Mouse (Mus musculus): Measurements from ENCODE around the gene Scube2.

The Scube2 gene

DNA sequence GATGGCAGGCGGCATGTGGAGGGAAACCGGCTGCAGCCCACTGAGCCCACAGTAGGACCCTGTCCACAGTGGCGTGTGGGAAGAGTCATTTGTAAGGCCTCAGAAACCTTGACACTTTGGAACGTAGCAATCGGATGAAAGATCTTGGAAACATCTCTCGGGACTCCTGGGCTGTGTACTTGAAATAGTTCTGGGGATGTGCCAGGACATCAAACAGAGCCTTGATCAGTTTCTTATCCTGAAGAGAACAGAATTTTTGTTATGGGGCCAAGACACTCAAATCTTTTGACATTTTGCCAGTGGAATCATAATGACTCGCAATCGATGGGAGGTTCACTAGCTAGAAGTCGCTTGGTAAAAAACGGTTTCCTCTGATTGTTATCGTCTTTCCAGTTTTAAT, 66.3 kb downstream of the Scube2 start:
- no peak for DNase-seq (ENCODE audit: low read depth, low spot score)
- H3K27me3 ChIP-seq (ENCODE audit: control insufficient read depth, insufficient read depth, low read length, poor library complexity, severe bottlenecking), result no peaks in the 10 kb centered on the region
- H3K36me3 ChIP-seq (ENCODE audit: control insufficient read depth, insufficient read depth, low read length, poor library complexity, severe bottlenecking), result no peaks in the 10 kb centered on the region

DNA sequence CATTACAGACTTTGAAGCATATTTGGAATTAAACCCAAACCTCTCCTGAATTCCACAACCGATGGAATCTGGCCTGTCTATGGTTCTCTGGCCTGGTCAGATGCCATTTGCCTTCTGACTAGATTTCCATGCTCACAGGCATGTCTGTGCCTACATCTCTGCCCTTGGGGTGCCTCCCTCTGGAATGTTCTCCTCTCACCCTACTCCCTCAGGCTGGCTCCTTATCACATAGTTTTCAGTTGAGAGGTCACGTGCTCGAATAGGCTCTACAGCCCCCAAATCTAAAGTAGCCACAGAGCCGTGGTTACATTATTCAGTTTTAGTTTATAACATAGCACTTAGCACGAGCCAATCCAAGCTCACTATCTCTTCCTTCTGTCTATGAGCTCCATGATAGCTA, 69.9 kb downstream of the Scube2 start:
- Histone ChIP-seq H3K36me3 (ENCODE audit: control insufficient read depth, insufficient read depth, low read length, poor library complexity, severe bottlenecking) (no peaks in the 10 kb centered on the region), H3K27me3 (ENCODE audit: control insufficient read depth, insufficient read depth, low read length, poor library complexity, severe bottlenecking) (no peaks in the 10 kb centered on the region)
- DNase-seq (ENCODE audit: low read depth, low spot score), result no peak

DNA sequence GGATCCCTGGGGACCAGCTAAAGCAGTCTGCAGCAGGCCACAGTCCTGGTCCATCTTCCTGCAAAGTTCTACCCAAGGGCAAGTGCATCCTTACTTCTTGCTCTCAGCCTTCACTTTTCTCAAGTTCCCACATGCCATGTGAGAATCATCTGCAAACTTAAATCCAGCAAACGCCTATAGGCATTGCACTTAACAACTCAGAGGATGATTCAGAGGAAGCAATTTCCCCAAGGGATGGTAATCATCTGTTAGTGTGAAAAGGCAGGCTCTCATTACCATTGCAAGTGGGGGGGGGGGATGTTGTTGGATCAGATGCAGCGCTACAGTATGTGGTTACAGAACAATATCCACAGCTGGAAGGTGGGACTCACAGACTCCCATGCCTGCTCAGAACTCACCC, 70.9 kb downstream of the Scube2 start:
- DNase-seq (ENCODE audit: low read depth, low spot score), result no peak
- Histone ChIP-seq H3K27me3 (ENCODE audit: control insufficient read depth, insufficient read depth, low read length, poor library complexity, severe bottlenecking) (no peaks in the 10 kb centered on the region), H3K36me3 (ENCODE audit: control insufficient read depth, insufficient read depth, low read length, poor library complexity, severe bottlenecking) (no peaks in the 10 kb centered on the region)

DNA sequence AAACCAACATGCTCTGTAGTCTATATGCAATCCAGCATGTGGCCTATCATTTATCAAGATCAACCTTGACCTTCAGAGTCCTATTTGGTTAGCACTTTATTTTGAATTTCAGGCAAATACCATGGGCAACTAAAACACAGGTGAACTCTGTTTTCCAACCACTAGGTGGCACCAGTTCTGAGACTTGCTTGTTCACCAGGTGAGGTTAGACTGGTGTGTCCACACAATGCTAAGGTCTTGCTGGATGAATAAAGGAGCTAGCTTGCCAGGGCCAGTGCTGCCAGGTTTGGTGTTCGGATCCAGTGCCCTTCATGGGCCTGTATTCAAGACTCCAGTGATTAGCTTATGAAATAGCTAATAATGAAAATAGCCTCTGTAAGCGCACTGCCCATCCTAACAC, 72.7 kb downstream of the Scube2 start:
- Histone ChIP-seq H3K27me3 (ENCODE audit: control insufficient read depth, insufficient read depth, low read length, poor library complexity, severe bottlenecking) (no peaks in the 10 kb centered on the region), H3K36me3 (ENCODE audit: control insufficient read depth, insufficient read depth, low read length, poor library complexity, severe bottlenecking) (no peaks in the 10 kb centered on the region)
- DNase-seq (ENCODE audit: low read depth, low spot score), result peak; percentile 79

DNA sequence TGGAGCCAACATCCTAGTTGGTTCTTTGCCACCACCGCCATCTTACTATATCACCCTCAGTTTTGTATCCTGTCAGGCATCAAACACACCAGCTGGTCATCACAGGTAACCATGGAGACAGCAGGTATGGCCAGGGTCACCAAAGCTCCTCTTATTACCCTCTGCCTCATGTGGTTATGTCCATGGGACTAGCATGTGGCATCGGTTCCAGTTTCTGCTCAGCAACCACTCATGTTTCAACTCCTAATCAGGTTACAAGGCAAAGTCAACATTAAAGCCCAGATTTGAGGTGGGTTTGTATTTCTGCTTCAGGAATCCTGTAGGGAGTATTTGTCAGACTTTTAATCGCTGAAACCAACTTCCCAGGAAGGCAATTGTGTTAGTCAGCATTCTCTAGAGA, 74.7 kb downstream of the Scube2 start:
- no peak for DNase-seq (ENCODE audit: low read depth, low spot score)
- H3K36me3 ChIP-seq (ENCODE audit: control insufficient read depth, insufficient read depth, low read length, poor library complexity, severe bottlenecking), result no peaks in the 10 kb centered on the region
- H3K27me3 ChIP-seq (ENCODE audit: control insufficient read depth, insufficient read depth, low read length, poor library complexity, severe bottlenecking), result no peaks in the 10 kb centered on the region

DNA sequence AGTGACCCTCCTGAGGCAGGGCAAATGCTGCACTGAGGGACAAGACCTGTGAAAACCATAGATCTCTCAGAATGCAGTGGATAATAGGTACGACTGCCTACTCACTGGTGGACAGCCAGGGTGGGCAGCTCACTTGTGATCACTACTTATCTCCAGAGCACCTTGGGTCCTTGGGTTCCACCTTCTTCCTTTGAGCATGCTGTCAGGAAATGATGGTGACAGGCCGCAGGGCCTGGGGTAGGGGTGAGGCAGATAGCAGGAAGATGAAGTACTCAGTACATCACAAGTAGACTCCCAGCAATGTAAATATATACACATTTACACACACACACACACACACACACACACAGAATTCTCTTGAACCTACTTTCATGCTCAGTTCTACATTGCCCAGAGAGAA, 77.6 kb downstream of the Scube2 start:
- H3K27me3 ChIP-seq (ENCODE audit: control insufficient read depth, insufficient read depth, low read length, poor library complexity, severe bottlenecking), result no peaks in the 10 kb centered on the region
- DNase-seq (ENCODE audit: low read depth, low spot score), result no peak

DNA sequence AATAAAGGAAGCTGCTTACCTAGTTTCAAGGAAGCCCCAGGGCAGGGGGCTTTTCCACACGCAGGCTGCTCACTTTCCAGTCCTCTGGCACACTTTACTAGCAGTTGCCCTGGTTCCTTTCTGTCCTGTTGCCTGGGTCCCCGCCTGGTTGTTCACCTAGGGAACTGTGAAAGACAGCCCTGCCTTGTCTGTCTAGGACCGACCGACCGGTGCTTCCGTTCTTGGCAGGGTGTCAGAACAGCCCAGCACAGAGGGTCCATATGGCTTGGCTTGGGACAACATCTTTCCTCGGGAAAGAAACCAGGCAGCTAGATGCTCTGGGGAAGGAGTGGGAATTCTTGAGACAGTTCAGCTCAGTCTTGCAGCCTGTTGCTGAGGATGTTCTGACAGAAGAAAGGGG, 82.2 kb downstream of the Scube2 start:
- H3K27me3 ChIP-seq (ENCODE audit: control insufficient read depth, insufficient read depth, low read length, poor library complexity, severe bottlenecking), result peaks cover 3% of the 10 kb centered on the region; the same call in 1 of the 2 replicates
- no peak for DNase-seq (ENCODE audit: low read depth, low spot score)
- no peaks in the 10 kb centered on the region for H3K36me3 ChIP-seq (ENCODE audit: control insufficient read depth, insufficient read depth, low read length, poor library complexity, severe bottlenecking)

More for the DNA sequence above, 77.6 kb downstream of the Scube2 start:
- H3K36me3 ChIP-seq (ENCODE audit: control insufficient read depth, insufficient read depth, low read length, poor library complexity, severe bottlenecking), result no peaks in the 10 kb centered on the region

DNA sequence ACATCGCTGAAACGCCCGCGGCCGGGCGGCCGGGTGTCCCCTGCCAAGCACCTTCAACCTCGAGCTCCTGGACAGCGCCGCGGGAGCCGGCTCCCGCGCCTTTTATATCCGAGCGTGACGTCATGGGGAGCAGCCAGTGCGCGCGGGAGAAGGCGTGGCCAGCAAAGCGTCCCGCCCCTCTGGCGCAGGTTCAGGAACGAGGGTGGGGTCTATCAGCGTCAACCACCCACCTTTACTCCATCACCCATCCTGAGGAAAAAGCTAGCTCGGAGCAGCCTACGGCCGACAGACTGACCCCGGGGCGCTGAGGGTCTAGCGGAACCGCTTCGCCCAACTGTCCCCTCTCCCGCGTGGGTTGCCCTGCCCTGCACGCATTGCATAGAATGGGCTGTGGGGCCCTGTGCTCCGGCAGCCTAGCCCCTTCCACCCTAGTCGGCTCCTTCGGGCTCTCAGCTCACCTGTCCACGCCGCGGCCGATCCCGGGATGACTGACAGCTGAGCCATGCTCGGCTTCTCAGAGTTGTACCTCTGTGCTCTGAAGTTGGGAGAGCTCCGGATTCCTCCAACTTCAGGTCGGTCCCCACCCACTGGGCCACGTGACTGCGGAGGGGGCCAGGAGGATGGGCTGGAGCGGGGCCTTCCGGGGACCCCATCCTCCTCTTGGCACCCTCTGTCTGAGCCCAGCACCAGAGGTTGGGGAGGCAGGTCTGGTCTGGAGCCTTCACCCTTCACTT, 83.8 kb downstream of the Scube2 start, which contains the start of gene Nrip3:
Gene Nrip3 (minus strand): TSS at position 556 of the 734 bp plus-strand sequence.
- peaks cover 3% of the 10 kb centered on the region; the same call in 1 of the 2 replicates for H3K27me3 ChIP-seq (ENCODE audit: control insufficient read depth, insufficient read depth, low read length, poor library complexity, severe bottlenecking)
- H3K36me3 ChIP-seq (ENCODE audit: control insufficient read depth, insufficient read depth, low read length, poor library complexity, severe bottlenecking), result no peaks in the 10 kb centered on the region
- peak; percentile 66 for DNase-seq (ENCODE audit: low read depth, low spot score)

DNA sequence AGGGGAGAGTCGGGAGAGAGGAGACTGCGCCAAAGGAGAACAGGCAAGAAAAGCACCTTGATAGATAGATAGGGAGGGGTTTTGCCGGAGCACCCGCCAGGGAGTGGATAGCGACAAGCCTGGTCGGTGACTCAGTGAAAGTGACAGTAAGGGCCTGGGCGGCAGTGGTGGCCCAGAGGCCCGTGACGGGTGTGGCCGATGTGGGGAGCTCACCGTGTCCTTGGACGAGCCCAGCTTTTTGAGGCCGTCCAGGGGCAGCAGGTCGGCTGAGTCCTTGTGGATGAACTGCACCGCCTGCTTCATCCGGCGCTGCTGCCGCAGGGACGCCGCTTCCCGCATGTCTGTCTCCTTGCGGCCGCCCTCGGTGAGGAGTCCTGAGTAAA, 84.4 kb downstream of the Scube2 start:
- H3K27me3 ChIP-seq (ENCODE audit: control insufficient read depth, insufficient read depth, low read length, poor library complexity, severe bottlenecking), result peaks cover 3% of the 10 kb centered on the region; the same call in 1 of the 2 replicates
- no peaks in the 10 kb centered on the region for H3K36me3 ChIP-seq (ENCODE audit: control insufficient read depth, insufficient read depth, low read length, poor library complexity, severe bottlenecking)
- no peak for DNase-seq (ENCODE audit: low read depth, low spot score)

DNA sequence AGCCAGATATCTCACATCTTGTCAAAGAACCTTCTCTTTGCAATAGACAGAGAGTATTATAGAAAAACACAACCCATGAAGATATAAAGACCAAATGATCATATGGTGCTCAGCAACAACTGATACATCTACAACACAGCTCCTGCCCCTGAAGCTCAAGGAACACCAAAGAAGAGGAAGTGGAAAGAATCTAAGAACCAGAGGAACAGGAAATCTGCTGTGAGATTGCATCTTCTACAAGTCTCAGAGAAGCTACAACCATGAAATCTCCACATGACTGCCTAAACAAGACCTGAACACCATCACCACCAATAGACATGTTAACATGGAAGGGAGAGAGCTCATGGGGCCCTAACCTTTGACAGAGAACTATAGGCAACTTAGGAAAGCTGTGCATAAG, 93.2 kb downstream of the Scube2 start:
- DNase-seq (ENCODE audit: low read depth, low spot score), result no peak
- H3K36me3 ChIP-seq (ENCODE audit: control insufficient read depth, insufficient read depth, low read length, poor library complexity, severe bottlenecking), result no peaks in the 10 kb centered on the region
- no peaks in the 10 kb centered on the region for H3K27me3 ChIP-seq (ENCODE audit: control insufficient read depth, insufficient read depth, low read length, poor library complexity, severe bottlenecking)

DNA sequence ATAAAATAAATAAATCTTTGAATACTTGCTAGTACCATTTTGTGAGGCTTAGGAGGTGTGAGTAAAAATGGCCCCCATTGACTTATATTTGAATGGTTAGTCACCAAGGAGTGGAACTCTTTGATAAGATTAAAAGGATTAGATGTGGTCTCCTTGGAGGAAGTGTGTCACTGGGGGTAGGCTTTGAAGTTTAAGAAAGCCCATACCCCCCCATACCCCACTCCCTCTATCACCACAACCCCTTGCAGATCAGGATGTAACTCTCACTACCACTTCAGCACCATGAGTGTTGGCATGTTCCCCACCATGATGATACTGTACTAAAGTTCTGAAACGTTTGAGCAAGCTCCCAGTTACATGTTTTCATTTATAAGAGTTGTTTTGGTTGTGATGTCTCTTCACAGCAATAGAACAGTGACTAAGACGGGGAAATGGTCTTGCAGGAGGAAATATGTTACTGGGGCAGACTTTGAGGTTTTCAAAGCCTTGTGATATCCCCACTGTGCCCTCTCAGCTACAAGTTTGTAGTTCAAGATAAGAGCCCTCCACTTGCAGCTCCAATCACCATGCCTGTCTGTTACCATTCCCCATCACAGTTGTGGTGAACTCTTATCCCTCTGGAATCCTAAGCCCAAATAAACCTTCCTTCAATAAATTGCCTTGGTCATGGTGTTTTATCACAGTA, 96.6 kb downstream of the Scube2 start:
- Histone ChIP-seq H3K27me3 (ENCODE audit: control insufficient read depth, insufficient read depth, low read length, poor library complexity, severe bottlenecking) (no peaks in the 10 kb centered on the region), H3K36me3 (ENCODE audit: control insufficient read depth, insufficient read depth, low read length, poor library complexity, severe bottlenecking) (no peaks in the 10 kb centered on the region)
- no peak for DNase-seq (ENCODE audit: low read depth, low spot score)

DNA sequence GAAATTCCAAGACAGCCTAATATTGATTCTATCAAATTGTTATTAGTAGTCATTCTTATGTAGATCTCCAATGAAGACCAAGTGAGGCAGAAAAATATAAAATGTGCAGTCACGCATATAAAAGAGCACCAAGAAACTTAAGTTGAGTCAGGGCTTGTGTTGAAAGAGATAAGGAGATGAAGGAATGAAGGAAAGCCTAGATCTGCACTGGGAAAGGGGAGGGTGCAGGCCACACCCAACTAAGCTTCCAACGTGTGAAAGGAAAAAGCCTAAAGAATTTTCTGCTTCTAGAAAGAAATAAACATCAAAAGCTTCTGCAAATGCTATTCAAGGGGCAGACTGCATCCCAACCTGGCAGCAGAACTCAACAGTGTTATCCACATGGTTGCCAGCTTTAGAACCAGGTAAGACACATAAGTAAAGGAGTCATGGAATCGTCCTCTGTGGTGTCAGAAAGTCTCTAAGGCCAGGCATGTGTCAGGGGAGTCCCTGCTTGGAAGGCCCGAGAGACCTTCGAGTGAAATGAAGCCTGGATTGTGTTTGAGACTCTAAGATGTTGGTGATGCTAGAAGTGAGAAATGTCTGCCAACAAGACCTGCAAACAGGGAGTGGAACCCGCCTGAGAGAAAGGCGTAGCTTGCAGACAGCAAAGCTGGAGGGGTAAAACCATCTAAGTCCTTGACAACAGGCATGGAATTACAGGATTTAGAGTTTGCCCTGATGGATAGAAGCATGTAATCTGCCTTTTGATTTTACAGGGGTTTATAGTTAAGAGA, 97.7 kb downstream of the Scube2 start:
- Histone ChIP-seq H3K27me3 (ENCODE audit: control insufficient read depth, insufficient read depth, low read length, poor library complexity, severe bottlenecking) (no peaks in the 10 kb centered on the region), H3K36me3 (ENCODE audit: control insufficient read depth, insufficient read depth, low read length, poor library complexity, severe bottlenecking) (no peaks in the 10 kb centered on the region)
- no peak for DNase-seq (ENCODE audit: low read depth, low spot score)

DNA sequence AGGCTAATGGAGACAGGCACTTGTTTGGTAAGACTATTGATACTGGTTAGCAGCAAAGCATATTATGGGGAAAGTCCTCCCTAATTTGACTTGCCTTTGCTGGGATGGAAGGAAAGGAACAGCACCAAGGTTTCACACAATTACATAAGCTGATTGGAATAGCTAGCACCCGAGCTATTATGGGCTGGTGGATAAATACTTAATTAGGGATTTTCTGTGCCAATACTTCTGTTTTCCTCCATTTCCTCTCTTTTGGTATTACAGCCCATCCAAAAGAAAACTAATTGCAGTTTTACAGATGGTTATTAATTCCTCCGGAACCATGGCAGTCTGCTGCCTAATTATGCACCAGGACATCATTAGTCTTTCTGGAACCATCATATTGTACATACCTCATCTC, 101.5 kb downstream of the Scube2 start:
- H3K36me3 ChIP-seq (ENCODE audit: control insufficient read depth, insufficient read depth, low read length, poor library complexity, severe bottlenecking), result no peaks in the 10 kb centered on the region
- no peak for DNase-seq (ENCODE audit: low read depth, low spot score)
- no peaks in the 10 kb centered on the region for H3K27me3 ChIP-seq (ENCODE audit: control insufficient read depth, insufficient read depth, low read length, poor library complexity, severe bottlenecking)

DNA sequence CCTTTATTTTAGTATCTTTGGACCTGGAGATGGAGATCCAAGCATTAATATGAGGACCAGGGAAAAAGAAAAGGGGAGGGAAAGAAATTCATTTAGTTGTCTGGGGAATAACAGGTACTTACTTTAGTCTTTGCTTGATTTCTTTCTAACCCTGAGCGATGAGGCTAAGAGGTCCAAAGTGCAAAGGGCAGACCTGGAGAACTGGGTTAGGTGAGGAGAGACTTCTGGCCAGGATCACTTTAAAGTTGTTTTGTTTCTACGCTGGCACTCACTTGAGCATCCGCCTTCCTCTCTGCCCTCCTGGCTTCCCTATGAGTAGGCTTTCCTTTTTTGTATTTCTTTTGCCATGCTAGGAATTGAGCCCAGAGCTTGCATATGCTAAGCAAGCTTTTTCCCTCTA, 109.2 kb downstream of the Scube2 start:
- no peak for DNase-seq (ENCODE audit: low read depth, low spot score)
- Histone ChIP-seq H3K36me3 (ENCODE audit: control insufficient read depth, insufficient read depth, low read length, poor library complexity, severe bottlenecking) (no peaks in the 10 kb centered on the region), H3K27me3 (ENCODE audit: control insufficient read depth, insufficient read depth, low read length, poor library complexity, severe bottlenecking) (no peaks in the 10 kb centered on the region)

DNA sequence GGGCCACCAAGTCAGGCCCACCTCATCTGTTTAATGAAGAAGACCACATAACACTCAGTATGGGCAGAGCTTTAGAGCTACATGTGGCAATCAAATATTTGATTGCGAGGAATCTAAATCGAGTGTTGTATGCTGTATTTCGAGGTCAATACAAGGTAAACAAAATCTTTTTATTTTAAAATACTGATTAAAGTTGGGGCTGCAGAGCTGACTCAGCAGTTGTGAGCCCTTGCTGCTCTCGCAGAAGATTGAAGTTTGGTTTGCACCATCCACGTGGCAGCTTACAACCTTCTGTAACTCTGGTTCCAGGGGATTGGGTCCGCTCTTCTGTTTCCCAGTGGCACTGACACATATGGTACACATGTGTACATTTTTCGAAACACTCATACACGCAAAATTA, 111.4 kb downstream of the Scube2 start:
- H3K36me3 ChIP-seq (ENCODE audit: control insufficient read depth, insufficient read depth, low read length, poor library complexity, severe bottlenecking), result 0 out of 2 replicates have a peak, but pooled peaks cover under 1% of the 10 kb centered on the region
- DNase-seq (ENCODE audit: low read depth, low spot score), result no peak
- H3K27me3 ChIP-seq (ENCODE audit: control insufficient read depth, insufficient read depth, low read length, poor library complexity, severe bottlenecking), result no peaks in the 10 kb centered on the region
